Mouse (Mus musculus) right cerebral cortex, postnatal 10 days (tissue): Measurements from ENCODE around the gene Herc4.
"Not testable (repeated sequence)": the region's sequence is repeated elsewhere in the genome, so short reads cannot be mapped to it uniquely, and the experiment has no call there.

Experiments
- DNase-seq, 2 experiments: peaks; one replicate each; pipeline ENCODE4 v3.0.0; 2021; ENCODE audit warnings: low spot score in 2 of 2

The Herc4 gene

DNA sequence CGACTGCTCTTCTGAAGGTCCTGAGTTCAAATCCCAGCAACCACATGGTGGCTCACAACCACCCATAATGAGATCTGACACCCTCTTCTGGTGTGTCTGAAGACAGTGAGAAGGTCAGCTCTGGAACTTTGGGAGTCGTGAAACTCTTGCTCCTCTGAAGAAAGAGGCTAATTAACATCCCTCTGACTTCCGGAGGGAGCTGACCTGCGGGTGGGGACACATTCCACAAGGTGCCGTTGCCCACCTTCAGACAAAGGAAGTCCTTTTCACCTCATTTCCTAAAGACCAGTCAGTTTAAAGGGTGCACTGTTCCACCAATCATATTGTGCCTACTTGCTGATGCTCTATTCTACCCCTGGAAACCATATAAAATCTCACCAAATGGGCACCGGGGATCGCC is 107.5 kb downstream of the Herc4 start:
- DNase-seq = not testable (repeated sequence)

DNA sequence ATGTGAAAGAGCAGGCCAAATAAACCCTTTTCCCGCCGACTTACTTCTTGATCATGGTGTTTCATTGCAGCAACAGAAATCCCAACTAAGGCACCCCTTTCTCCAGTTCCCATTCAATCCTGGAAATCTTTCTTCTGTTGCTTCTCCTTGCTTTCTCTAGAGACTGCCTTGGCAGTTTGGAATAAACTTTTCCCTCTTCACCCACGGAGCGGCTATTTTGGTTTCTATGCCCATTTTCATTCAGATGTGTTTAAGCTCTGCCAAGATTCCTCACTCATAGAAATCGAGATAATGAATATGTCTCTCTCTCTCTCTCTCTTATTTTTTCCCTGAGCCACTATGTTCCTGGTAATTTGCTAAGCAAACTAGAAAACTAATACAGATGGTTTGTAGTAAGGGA is 108.5 kb downstream of the Herc4 start:
- DNase-seq = peak; percentile 37 to 44

DNA sequence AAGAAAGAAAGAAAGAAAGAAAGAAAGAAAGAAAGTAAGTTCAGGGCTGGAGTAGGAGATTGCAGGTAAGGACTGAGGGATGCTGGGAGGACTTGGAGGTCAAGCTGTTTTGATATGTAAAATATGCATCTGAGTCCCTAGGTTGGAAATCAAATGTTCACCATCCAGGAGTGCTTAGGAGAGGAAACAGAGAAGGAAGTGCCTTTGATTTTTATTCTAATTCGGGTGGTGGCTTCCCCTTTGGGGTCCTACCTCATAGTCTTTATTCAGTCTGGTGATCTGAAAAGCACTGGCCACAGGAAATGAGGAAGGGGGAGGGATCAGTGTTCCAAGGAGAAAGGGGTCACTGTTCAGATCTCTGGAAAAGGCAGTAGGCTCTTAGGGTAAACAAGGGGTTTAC is 116.9 kb downstream of the Herc4 start:
- no peak for DNase-seq

DNA sequence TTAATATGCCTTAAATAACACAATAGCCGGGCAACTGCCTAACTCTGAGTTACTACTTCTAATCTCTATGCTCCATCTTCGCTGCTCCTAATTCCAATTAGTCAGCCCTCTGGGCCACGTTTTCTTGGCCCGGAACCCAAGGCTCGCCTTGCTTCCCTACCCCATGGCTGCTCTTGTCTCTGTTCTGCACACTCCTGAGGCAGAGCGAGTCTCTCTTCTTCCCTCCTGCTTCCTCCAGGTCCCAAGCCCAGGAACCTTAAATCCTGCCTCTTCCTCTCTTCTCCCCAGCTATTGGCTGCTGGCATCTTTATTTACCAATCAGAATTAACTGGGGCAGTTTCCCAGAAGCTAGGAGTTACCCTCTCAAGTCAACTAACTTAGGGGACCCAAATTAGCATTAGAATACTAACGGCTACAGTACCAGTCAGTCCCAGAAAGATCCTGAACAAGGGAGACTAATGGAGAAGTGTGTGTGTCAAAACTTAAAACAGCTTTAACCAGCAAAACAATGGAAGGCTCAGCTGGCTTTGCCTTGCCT is 122.4 kb downstream of the Herc4 start:
- DNase-seq = no peak

DNA sequence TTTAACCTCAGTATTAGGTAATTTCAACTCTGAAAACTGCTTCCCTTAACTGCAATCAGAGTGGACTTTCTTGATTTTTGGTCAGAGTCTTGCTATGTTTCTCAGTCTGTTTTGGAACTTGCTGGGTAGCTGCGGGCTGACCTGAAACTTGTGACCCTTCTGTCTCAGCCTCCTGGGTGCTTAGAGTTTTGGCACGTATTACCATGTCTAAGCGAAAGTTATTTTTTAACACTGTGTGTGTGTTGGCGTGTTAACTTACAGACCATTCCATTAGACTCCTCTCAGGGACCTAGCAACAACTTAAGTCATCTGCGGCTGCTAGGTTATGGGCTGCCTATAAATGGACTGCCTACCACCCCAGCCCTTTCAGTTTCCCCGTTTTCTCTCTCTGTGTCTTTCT is 123.8 kb downstream of the Herc4 start:
- no peak for DNase-seq
